Mouse (Mus musculus): ENCODE measurements around the gene Vasn.

The Vasn gene

GRCm38 (mm10) chr16:4639831-4640237 lies at the start of gene Vasn, which contains the start of gene Dnaja3:
TSS of gene Vasn (plus strand) at chr16:4639941.
TSS of gene Dnaja3 (plus strand) at chr16:4639989.
- DNase-seq = peak; percentile 96

- no peak for DNase-seq
Observed at GRCm38 (mm10) chr16:4590236-4590635, 49.5 kb upstream of the Vasn start.

- DNase-seq = peak; percentile 89
Observed at GRCm38 (mm10) chr16:4592909-4593875, 46.5 kb upstream of the Vasn start.

GRCm38 (mm10) chr16:4593971-4594813 lies 45.5 kb upstream of the Vasn start, which contains the start of gene Glis2:
TSS of gene Glis2 (plus strand) at chr16:4594713.
- DNase-seq = peak; percentile 86

DNA sequence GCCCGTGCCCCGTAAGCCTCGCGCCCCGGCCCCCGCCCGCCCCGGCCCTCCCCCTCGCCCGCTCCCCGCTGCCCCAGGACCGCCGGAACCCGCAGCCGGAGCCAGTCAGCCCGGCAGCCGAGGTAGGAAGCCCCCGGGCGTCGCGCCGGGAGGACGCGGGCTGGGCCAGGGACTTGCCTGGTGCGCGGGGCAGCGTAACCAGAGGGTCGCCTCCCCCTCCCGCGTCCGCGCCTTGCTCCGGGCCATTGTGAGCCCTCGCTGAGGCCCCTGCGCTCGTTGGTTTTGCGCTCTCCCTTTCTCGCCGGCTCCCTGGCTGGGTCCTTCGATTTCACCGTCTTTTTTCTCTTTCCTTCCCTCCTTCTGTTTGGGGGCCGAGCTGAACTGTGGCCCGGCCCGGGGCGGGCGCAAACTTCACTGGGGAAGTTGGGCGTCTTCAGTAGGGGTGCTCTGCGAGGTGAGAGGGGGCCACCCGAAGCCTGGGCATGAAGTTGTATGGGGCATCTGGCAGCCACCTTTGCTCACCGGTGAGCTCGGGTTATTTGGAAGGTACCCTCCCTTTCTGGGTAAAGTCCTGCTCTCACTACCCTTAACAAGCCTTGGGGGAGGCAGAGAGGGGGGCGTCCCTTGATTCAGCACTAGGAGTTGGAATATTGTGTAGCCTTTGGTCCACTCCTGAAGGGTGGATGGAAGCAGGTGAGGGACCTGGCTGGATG lies 44.8 kb upstream of the Vasn start:
- peak; percentile 38 for DNase-seq

- DNase-seq = peak; percentile 89
Observed at GRCm38 (mm10) chr16:4595527-4595963, 44.2 kb upstream of the Vasn start.

- peak; percentile 31 for DNase-seq
Observed at GRCm38 (mm10) chr16:4596141-4596728, 43.5 kb upstream of the Vasn start.

DNA sequence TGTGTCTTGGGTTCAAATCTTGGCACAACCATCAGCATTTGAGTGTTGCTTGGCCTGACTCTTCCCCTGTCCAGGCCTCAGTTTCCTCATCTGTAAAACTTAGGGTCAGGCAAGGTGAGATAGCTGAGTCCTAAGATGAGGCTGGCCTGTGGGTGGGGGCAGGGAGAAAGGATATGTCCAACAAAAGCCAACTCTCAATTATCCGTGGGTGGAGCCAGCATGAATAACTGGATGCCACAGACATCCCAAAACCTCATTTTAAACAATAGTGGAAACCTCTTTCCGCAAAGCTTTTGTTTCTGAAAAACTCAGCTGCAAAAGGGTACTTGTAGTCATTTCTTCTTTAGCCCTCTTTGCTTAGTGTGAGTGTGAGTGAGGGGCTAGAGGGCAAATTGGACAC lies 42.9 kb upstream of the Vasn start:
- no peak for DNase-seq

DNA sequence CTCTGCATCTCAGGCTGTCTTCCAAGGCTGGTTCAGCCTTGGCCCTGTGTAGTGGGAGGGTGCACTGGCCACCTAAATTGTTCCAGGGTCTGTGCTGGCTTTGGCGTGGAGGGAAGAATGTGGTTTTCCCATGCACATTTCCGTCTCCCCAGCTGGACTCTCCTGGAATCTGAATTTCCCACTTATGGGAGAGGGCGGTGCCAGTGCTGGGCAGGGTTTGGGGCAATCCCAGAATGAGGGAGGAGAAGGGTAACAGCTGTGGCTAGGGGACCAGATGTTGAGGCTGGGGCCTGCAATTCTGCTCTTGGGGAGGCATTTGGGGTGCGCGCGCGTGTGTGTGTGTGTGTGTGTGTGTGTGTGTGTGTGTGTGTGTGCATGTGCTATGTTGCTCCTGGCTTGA lies 42.4 kb upstream of the Vasn start:
- DNase-seq = peak; percentile 27

DNA sequence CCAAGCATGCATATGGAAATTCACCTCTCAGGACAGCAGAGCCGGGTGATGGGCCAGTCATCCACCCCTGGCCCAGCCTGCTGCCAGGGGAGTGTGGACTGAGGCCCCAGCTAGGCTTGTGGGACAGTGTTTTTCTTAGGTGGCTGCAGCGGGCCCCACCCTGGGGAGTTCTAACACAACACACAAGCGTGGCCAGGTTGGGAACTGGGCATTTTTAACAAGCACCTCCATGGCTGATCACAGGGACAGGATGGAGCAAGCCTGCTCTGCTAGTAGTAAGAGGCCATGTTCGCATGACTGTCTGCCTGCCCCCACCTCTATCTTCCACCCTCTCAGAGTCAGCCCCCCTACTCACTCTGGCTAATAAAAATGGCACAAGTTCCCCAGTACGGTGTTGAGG lies 41.7 kb upstream of the Vasn start:
- DNase-seq = no peak

DNA sequence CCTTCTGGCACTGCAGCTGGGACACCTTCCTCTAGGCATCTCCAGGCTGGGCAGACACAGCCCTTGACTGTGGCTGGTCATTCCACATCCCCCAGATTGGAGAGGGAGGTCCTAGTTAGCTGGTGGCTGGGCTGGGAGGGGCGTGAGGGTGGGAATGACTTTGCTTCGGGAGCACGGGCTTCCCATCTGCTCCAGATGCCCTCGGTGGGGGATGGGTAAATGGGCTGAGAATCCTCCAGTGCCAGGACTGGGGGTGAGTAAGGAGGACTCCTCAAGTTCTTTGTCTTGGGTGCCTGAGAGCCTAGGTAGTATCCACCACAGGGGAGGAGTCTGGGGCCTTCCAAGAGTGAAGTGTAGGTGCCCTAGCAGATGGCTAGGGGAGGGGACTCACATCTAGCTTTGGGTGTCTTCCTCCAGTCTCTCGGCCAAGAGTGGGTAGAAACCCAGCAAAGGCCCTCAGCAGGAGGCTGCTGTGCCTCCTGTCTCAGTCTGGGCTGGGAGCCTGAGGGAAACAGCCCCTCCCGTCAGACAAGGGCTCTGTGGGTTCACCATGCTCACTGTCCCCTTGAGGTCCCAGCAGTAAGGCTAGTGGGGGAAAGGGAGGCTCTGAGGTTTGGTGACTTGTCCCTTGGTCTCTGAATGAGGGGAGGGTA lies 40.7 kb upstream of the Vasn start:
- DNase-seq = no peak

- no peak for DNase-seq
Observed at GRCm38 (mm10) chr16:4599616-4600015, 40.1 kb upstream of the Vasn start.

DNA sequence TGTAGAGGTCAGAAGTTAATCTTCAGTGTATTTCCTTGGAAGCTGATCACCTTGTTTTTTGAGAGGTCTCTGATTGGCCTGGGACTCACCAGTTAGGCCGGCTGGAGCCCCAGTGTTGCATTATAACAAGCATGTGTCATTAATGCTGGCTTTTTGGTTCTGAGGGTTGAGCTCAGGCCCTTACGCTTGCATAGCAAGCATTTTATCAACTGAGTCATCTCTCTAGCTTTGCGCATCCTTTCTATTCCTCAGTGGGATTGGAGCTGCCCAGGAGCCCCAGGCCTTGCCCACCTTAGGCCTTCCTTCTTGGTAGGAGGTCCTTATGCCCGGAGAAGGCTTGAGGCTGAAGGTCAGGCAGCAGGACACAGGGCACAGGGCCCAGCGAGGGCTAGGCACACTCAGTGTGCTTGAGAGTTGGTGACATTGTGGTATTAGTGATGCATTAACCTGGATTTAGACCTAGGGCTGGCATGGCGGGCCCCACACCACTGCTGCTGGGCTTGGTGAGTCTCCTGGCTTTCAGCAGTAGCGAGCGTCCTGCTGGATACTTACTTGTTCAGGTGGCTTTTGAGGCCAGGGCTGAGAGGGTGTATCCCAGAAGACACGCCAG lies 38.9 kb upstream of the Vasn start:
- peak; percentile 95 for DNase-seq

DNA sequence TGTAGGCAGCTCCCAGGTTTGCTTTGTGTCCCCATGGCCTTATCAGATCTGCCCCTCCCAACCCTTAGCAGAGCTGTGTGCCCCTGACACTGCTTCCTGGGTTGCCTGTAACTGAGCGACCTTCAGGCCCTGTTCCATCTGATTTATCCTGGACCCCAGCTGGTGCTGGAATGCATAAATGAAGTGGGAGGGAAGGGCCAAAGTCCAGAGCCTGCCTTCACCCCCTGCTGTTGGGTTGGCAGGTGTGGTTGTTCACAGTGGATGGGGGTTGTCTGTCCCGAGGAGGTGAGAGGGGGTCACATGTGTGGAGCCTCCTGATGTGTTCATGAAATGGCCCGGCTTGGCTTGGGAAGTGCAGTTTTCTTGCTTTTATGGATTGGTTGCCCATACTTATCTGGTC lies 37.6 kb upstream of the Vasn start:
- peak; percentile 97 for DNase-seq

GRCm38 (mm10) chr16:4602766-4603452 lies 36.8 kb upstream of the Vasn start:
- DNase-seq = peak; percentile 90

DNA sequence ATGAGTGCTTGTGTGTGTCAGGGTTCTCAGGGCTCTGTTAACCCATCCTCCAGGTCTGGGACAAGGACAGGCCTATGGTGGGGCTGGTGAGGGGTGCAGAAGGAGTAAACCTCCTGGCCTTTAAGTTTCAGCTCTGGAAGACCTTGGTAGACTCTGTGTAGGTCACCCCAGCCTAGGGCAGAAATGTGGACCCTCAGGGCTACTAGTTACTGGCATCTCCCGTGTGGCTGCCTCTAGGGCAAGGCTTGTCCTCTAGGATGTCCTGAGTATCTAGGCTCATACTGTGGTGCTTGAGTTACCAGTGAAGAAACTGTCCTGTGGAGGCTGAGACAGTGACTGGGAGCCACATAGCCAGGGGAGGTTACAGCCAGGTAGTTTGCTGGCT lies 36.3 kb upstream of the Vasn start:
- DNase-seq = no peak

GRCm38 (mm10) chr16:4604293-4604837 lies 35.4 kb upstream of the Vasn start:
- no peak for DNase-seq

DNA sequence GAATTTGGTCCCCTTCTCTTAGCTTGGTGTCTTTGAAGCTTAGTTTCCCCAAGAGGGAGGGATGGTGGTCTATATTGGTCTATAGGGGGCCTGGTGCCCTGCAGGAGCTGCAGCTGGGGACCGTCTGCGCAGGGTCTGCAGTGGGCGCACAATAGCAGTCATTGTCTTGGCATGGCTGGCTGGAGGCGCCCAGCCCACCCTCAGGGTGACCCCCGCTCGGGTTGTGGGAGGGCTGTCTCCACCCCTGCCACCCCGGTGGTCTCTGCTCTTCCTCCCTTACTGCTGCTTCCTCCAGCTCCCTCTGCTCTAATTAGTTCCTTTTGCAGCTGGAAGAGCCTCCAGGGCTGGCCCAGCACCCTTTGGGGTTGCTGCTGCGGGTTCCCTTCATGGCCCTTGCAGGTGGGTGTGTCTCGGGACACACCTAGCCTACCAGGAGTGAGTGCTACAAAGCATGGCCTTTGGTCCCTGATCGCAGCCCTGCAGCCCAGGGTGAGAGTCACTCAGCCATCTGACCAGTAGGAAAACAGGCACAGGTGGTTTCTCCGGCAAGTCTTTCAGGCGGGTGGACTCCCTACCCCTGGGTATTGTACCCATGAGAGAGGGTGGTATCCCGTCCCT lies 34.1 kb upstream of the Vasn start:
- DNase-seq = no peak

DNA sequence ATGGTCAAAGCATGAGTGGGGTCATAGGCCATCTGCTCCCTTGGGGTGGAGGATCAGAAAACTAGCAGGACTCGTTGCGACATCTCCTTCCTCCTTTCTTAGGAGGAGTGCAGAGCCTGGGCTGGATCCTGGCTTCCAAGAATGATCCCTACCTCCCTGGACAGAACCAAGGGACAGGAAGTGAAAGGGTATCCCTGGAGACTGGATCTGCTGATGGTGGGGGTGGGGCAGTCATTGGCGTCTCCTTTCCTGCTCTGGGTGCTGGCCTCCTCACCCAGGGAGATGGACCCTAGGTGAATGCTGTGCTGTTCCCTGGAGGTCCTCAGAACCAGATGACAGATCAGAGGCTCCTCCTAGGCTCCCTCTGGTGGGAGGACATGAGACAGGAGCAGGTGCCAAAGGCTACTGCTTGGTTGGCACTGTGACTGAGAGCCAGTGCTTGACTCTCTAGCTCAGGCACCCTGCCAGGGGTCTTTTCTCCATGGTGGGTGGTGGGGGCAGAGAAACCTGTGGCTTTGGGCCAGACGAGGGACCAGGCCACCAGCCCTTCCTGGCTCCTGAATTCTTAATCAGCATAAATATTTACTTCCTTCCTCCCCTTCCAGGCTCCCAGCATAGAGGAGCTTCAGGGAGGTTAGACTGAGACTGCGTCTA lies 33.2 kb upstream of the Vasn start:
- DNase-seq = peak; percentile 87

Measured in kidney, adult 9 months (tissue).